Mouse (Mus musculus): Measurements from ENCODE around the gene Castor1. TPM values are rescaled to one million over a fixed set of nuclear protein-coding genes. Genes with fewer than 3 reads are reported as not detected.

Gene Castor1
- polyA plus RNA-seq, 1 experiment from 2014 or later: 1.9 TPM

DNA sequence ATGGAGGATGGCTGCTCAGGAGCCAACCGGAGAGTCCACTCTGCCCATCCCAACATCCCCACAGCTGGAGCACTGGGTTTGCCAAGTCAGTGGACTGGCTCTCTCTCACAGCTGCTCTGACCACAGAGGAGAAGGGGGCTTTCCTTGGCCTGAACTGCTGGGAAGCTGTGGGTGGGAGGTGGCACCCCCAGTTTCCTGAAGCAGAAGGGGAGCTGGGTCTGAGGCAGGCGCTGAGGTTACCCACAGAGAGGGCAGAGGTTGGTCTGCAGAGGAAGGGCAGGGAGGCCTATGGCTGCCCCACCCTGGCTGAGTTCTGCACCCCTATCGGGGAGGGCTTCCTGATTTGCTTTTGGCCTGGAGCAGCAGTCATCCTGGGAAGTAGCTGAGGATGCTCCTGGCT, 33.4 kb downstream of the Castor1 start:
- no peak overlapping the region for H3K4me3 ChIP-seq (replicated peaks)
- no peak overlapping the region for H3K4me2 ChIP-seq
- no peaks in the 10 kb centered on the region for H3K27me3 ChIP-seq
- H3K27ac ChIP-seq: no peak overlapping the region
- WGBS (ENCODE audit: insufficient replicate concordance): 48% methylated on average over 3 of the region's 3 CpGs
- H3K9ac ChIP-seq: no peak overlapping the region
- H3K4me1 ChIP-seq (replicated peaks): peaks cover 14% of the 10 kb centered on the region
- H3K36me3 ChIP-seq: no peaks in the 10 kb centered on the region
- no peaks in the 10 kb centered on the region for H3K9me3 ChIP-seq (replicated peaks)
- ATAC-seq (ENCODE audit: low read depth): no peak
- DNase-seq: no peak

DNA sequence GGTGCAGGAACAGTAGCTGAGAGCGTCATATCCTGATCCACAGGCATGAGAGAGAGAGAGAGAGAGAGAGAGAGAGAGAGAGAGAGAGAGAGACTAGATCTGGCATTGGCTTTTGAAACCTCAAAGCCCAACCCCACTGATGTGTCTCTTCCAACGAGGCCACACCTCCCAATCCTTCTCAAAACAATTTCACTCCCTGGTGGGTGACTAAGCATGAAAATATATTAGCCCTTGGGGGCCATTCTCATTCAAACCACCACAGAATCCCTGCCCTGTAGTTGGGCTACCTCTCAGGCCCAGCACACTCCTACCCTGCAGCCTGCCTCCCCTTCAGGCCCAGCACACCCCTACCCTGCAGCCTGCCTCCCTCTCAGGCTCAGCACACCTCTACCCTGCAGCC, 34.9 kb downstream of the Castor1 start:
- Histone ChIP-seq H3K27ac (no peak overlapping the region), H3K27me3 (no peaks in the 10 kb centered on the region), H3K4me3 (replicated peaks) (no peak overlapping the region), H3K4me2 (no peak overlapping the region), H3K36me3 (no peaks in the 10 kb centered on the region), H3K4me1 (replicated peaks) (peaks cover 17% of the 10 kb centered on the region), H3K9me3 (replicated peaks) (no peaks in the 10 kb centered on the region), H3K9ac (no peak overlapping the region)
- DNase-seq (no peak), ATAC-seq (ENCODE audit: low read depth) (no peak)
- 64% methylated on average over 2 of the region's 2 CpGs for WGBS (ENCODE audit: insufficient replicate concordance)

DNA sequence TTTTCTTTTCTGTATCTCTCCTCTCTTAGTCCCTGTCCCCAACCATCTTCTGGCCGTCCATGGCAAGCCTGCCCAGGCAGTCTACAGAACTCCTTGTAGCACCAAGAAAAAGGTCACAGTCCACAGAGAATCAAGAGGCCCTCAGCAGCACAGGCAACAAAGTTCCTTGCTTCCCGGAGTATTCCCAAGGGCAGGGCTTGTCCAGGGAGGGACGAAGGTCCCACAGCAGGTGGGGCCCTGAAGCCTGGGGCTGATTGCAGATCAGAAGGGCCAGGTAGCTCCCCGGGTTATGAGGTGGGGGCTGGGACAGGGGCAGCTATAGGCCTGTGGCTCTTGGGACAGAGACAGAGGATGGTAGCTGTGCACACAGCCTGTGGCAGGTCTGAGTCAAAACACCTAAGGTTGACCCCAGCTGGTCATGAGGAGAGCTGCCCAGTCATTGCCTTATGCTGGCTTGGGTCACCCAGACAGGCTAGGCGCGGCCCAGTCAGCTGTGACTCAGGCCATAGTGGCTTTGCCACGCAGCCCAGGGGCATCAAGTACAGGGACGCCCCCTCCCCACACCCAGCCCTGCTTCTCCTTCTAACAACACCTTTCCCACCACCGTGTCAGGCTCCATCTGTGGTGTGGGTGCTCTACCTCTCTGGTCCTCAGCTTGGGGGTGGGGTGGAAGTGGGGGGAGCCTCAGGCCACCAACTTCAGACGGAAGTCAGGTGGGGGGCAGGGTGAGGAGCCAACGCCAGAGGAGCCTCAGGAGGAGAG, 39.0 kb downstream of the Castor1 start, which contains the start of gene Lif:
Lif (plus strand) TSS at position 712 of the 762 bp plus-strand sequence.
- H3K27me3 ChIP-seq: no peaks in the 10 kb centered on the region
- no peak within 1 kb of the TSS for H3K4me2 ChIP-seq
- no peak within 1 kb of the TSS for H3K4me3 ChIP-seq (replicated peaks)
- H3K36me3 ChIP-seq: no peaks in the 10 kb centered on the region
- ATAC-seq (ENCODE audit: low read depth) (no peak), DNase-seq (no peak)
- H3K4me1 ChIP-seq (replicated peaks): peaks cover 31% of the 10 kb centered on the region
- WGBS (ENCODE audit: insufficient replicate concordance): 45% methylated on average over 11 of the region's 11 CpGs
- H3K9ac ChIP-seq: no peak within 1 kb of the TSS
- no peaks in the 10 kb centered on the region for H3K9me3 ChIP-seq (replicated peaks)
- H3K27ac ChIP-seq: no peak within 1 kb of the TSS

DNA sequence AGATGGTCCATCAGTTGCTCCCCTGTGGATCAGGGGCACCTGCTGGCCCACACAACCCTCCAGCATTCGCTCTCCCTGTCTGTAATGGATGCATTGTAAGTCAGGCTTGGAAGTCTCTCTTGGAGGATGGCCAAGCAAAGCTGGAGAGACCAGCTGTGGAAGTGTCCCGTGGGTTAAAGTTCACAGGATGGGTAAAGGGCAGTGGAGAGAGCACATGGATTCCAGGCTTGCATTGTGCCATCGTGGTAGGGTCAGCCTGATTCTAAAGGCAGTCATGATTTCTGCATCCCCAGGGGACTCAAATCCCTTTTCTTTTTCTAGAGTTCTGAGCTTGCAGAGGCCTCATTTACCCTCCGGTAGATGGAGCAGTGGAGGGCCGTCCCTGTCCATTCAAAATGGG, 39.7 kb downstream of the Castor1 start:
- Histone ChIP-seq H3K4me1 (replicated peaks) (peaks cover 35% of the 10 kb centered on the region), H3K9ac (no peak overlapping the region), H3K36me3 (no peaks in the 10 kb centered on the region), H3K27ac (no peak overlapping the region), H3K9me3 (replicated peaks) (no peaks in the 10 kb centered on the region), H3K27me3 (0 out of 2 replicates have a peak, but pooled peaks cover 3% of the 10 kb centered on the region), H3K4me3 (replicated peaks) (no peak overlapping the region), H3K4me2 (no peak overlapping the region)
- no peak for ATAC-seq (ENCODE audit: low read depth)
- no peak for DNase-seq
- 62% methylated on average over 5 of the region's 5 CpGs for WGBS (ENCODE audit: insufficient replicate concordance)

GRCm38 (mm10) chr11:4258657-4259082, 40.6 kb downstream of the Castor1 start:
- 0% methylated on average over 7 of the region's 7 CpGs for WGBS (ENCODE audit: insufficient replicate concordance)
- no peak overlapping the region for H3K9ac ChIP-seq

GRCm38 (mm10) chr11:4260463-4261187, 42.6 kb downstream of the Castor1 start:
- WGBS (ENCODE audit: insufficient replicate concordance): 13% methylated on average over 14 of the region's 14 CpGs
- no peak overlapping the region for H3K27ac ChIP-seq
- no peak for DNase-seq

More at GRCm38 (mm10) chr11:4258657-4259082, 40.6 kb downstream of the Castor1 start:
- H3K9me3 ChIP-seq (replicated peaks): no peaks in the 10 kb centered on the region
- no peaks in the 10 kb centered on the region for H3K36me3 ChIP-seq
- peaks cover 41% of the 10 kb centered on the region for H3K4me1 ChIP-seq (replicated peaks)
- DNase-seq: peak; percentile 67
- no peak overlapping the region for H3K4me3 ChIP-seq (replicated peaks)
- peak; percentile 61 for ATAC-seq (ENCODE audit: low read depth)
- H3K27ac ChIP-seq: no peak overlapping the region
- H3K4me2 ChIP-seq: peak overlapping the region; percentile 34
- peaks cover 10% of the 10 kb centered on the region for H3K27me3 ChIP-seq

DNA sequence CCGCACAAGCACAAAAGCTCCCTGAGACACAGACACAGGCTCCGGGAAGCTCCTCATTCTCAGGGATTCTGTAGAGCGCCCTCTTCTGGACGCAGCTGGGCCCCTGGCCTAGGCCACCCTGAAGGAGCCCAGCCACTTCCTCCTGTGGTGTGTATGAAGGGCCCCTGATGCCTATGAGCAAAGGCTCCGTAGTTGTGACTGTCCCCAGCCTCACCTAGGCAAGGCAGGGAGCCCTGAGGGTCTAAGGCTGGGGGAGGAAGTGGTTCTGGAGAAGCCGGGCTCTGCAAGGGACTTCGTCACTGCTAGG, 43.1 kb downstream of the Castor1 start:
- peak; percentile 48 for DNase-seq
- Histone ChIP-seq H3K4me2 (no peak overlapping the region; the same call in 1 of the 2 replicates), H3K9me3 (replicated peaks) (no peaks in the 10 kb centered on the region), H3K27ac (no peak overlapping the region), H3K36me3 (no peaks in the 10 kb centered on the region), H3K4me3 (replicated peaks) (no peak overlapping the region), H3K4me1 (replicated peaks) (peaks cover 45% of the 10 kb centered on the region), H3K27me3 (peaks cover 34% of the 10 kb centered on the region), H3K9ac (no peak overlapping the region)
- ATAC-seq (ENCODE audit: low read depth): no peak
- WGBS (ENCODE audit: insufficient replicate concordance): 26% methylated on average over 7 of the region's 7 CpGs

More at GRCm38 (mm10) chr11:4260463-4261187, 42.6 kb downstream of the Castor1 start:
- H3K27me3 ChIP-seq: peaks cover 29% of the 10 kb centered on the region
- no peaks in the 10 kb centered on the region for H3K36me3 ChIP-seq
- no peaks in the 10 kb centered on the region for H3K9me3 ChIP-seq (replicated peaks)
- peak overlapping the region; percentile 38 for H3K4me2 ChIP-seq
- no peak overlapping the region for H3K9ac ChIP-seq
- H3K4me3 ChIP-seq (replicated peaks): no peak overlapping the region
- peaks cover 42% of the 10 kb centered on the region for H3K4me1 ChIP-seq (replicated peaks)
- ATAC-seq (ENCODE audit: low read depth): no peak

- Histone ChIP-seq H3K4me3 (replicated peaks) (no peak overlapping the region), H3K9me3 (replicated peaks) (no peaks in the 10 kb centered on the region), H3K36me3 (no peaks in the 10 kb centered on the region), H3K27ac (no peak overlapping the region), H3K4me2 (no peak overlapping the region), H3K9ac (no peak overlapping the region), H3K27me3 (peaks cover 42% of the 10 kb centered on the region), H3K4me1 (replicated peaks) (peaks cover 52% of the 10 kb centered on the region)
- WGBS (ENCODE audit: insufficient replicate concordance): 47% methylated on average over 5 of the region's 5 CpGs
- ATAC-seq (ENCODE audit: low read depth) (no peak), DNase-seq (no peak)
These were observed 43.9 kb downstream of the Castor1 start for GRCm38 (mm10) chr11:4261969-4262368.

DNA sequence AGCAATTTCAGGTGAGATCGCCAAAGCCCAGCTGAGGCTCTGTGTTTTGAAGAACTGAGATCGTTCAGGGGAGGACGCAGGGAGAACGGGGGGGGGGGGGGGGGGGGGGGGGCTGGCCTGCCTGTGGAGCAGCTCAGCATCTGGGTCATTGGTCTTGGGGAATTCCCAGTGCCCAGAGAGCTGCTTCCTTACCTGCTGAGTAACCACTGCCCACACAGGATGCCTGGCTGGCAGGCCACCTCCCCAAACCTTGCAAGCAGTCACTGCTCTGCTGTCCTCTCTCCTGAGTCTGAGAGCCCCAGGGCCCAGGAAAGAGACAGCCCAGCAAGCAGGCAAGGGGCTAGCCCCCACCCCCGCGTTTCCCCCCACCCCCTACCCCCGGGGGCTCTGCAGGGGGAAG, 44.8 kb downstream of the Castor1 start:
- Histone ChIP-seq H3K9ac (no peak overlapping the region), H3K27me3 (peaks cover 51% of the 10 kb centered on the region), H3K36me3 (no peaks in the 10 kb centered on the region), H3K4me2 (no peak overlapping the region), H3K9me3 (replicated peaks) (no peaks in the 10 kb centered on the region), H3K4me1 (replicated peaks) (peaks cover 50% of the 10 kb centered on the region), H3K27ac (no peak overlapping the region), H3K4me3 (replicated peaks) (no peak overlapping the region)
- WGBS (ENCODE audit: insufficient replicate concordance): 13% methylated on average over 6 of the region's 7 CpGs
- DNase-seq (no peak), ATAC-seq (ENCODE audit: low read depth) (no peak)

GRCm38 (mm10) chr11:4263296-4263695, 45.3 kb downstream of the Castor1 start:
- H3K27me3 ChIP-seq: peaks cover 56% of the 10 kb centered on the region
- H3K36me3 ChIP-seq: no peaks in the 10 kb centered on the region
- no peak overlapping the region for H3K4me3 ChIP-seq (replicated peaks)
- H3K9ac ChIP-seq: no peak overlapping the region
- peaks cover 46% of the 10 kb centered on the region for H3K4me1 ChIP-seq (replicated peaks)
- H3K27ac ChIP-seq: no peak overlapping the region
- no peak for DNase-seq
- WGBS (ENCODE audit: insufficient replicate concordance): 27% methylated on average over 1 of the region's 1 CpGs
- H3K9me3 ChIP-seq (replicated peaks): no peaks in the 10 kb centered on the region
- no peak for ATAC-seq (ENCODE audit: low read depth)
- no peak overlapping the region for H3K4me2 ChIP-seq

DNA sequence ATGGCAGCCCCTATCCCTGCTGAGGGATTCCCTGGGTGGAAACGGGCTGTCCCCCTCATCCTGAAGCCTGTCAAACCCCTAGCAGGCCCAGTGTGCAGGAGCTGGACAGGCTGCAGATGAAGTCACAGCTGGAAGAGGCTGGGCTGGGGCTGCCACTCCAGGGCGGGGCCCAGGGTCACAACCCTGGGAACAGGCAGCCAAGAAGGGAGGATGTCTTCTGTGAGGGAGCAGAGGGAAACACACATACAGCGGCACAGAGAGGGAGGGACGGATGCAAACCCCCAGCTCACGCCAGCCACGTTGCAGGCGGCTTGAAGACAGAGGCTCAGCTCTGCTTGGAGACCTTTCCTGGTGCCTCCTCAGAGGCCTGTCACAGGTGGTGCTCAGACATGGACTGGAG, 46.0 kb downstream of the Castor1 start:
- no peak overlapping the region for H3K4me3 ChIP-seq (replicated peaks)
- H3K27ac ChIP-seq: no peak overlapping the region
- ATAC-seq (ENCODE audit: low read depth) (no peak), DNase-seq (no peak)
- H3K27me3 ChIP-seq: peaks cover 63% of the 10 kb centered on the region
- no peak overlapping the region for H3K9ac ChIP-seq
- H3K4me2 ChIP-seq: no peak overlapping the region
- 53% methylated on average over 7 of the region's 7 CpGs for WGBS (ENCODE audit: insufficient replicate concordance)
- H3K9me3 ChIP-seq (replicated peaks): no peaks in the 10 kb centered on the region
- peaks cover 42% of the 10 kb centered on the region for H3K4me1 ChIP-seq (replicated peaks)
- H3K36me3 ChIP-seq: no peaks in the 10 kb centered on the region
